Mouse (Mus musculus): ENCODE measurements around the gene Kif5a. TPM values are rescaled to one million over a fixed set of nuclear protein-coding genes. Genes with fewer than 3 reads are reported as not detected.

Kif5a gene
- total RNA-seq, 1 experiment = 6.2 TPM

DNA sequence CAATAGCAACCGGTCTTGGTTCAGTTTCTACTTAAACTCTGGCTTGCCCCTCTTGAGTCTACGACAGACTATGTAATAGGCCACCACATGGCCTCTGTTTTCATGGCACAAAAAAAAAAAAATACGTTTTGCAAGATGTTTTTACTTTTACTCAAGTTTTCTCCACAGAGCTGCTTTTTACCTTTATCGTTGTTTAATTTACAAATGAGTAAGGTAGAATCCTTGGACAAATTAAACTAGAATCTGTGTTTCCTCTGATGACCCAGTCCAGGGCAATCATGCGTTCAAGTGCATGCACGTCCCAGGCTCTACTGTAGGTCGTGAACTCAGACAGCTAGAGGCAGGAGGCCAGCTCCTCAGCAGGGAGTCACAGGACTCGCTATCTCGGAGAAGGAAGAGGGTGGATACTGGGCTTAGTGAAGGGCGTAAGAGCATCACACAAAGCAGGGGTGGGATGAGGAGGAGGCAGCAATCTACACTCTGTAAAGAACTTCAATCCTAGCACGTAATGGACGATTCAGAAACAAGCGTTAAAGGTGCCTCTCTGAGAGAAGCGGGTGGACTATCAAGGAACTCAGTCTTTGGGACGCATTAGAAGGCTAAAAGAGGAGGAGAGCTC lies 26.5 kb upstream of the Kif5a start:
- DNase-seq (ENCODE audit: low read depth, low spot score) = peak; percentile 46
- peaks cover 6 to 29% of the 10 kb centered on the region in 2 experiments for H3K4me1 ChIP-seq (ENCODE audit: control insufficient read depth in 2 of 2, insufficient read depth in 2 of 2, low read length in 2 of 2, poor library complexity in 1 of 2)

GRCm38 (mm10) chr10:127288800-127289572 lies 25.8 kb upstream of the Kif5a start, which contains the start of gene Mbd6:
Gene Mbd6, minus strand, starts transcription at chr10:127289018.
- Histone ChIP-seq H3K9ac (ENCODE audit: insufficient read depth, low read depth, low read length, poor library complexity, severe bottlenecking) (peak within 1 kb of the TSS; percentile 92), H3K9me3 (ENCODE audit: control insufficient read depth, insufficient read depth, low read depth, low read length) (no peaks in the 10 kb centered on the region), H3K4me3 (ENCODE audit: insufficient read depth in 1 of 2, low read depth in 1 of 2, low read length in 2 of 2, poor library complexity in 1 of 2, severe bottlenecking in 1 of 2) (peak within 1 kb of the TSS; percentile 89 to 94), H3K4me1 (ENCODE audit: control insufficient read depth in 2 of 2, insufficient read depth in 2 of 2, low read length in 2 of 2, poor library complexity in 1 of 2) (peaks cover 6 to 33% of the 10 kb centered on the region in 2 experiments), H3K36me3 (ENCODE audit: control insufficient read depth, insufficient read depth, low read length, poor library complexity, severe bottlenecking) (peaks cover 34% of the 10 kb centered on the region), H3K27ac (ENCODE audit: insufficient read depth, low read depth, low read length, poor library complexity, severe bottlenecking) (peak within 1 kb of the TSS; percentile 95)
- peak; percentile 73 for DNase-seq (ENCODE audit: low read depth, low spot score)
- in situ Hi-C loops (cut with MboI; ENCODE audit: low sequenced_read_pairs in 2 of 2, unreplicated experiment in 2 of 2) = no loop called here
- no peak for TF ChIP-seq ZNF384 (IDR thresholded peaks at IDR 0.05; ENCODE audit: low read depth, low read length)
- TF ChIP-seq MAFK (IDR thresholded peaks at IDR 0.05; ENCODE audit: insufficient read depth, low read depth, low read length) = no peak
- peak; percentile 21; the same call in 1 of the 2 replicates for TF ChIP-seq ZC3H11A (IDR thresholded peaks at IDR 0.05; ENCODE audit: borderline replicate concordance, low read depth, low read length)

More for the DNA sequence above, 26.5 kb upstream of the Kif5a start:
- in situ Hi-C loops (cut with MboI; ENCODE audit: low sequenced_read_pairs in 2 of 2, unreplicated experiment in 2 of 2) = no loop called here
- H3K36me3 ChIP-seq (ENCODE audit: control insufficient read depth, insufficient read depth, low read length, poor library complexity, severe bottlenecking) = peaks cover 30% of the 10 kb centered on the region
- peak overlapping the region; percentile 89 to 94 for H3K4me3 ChIP-seq (ENCODE audit: insufficient read depth in 1 of 2, low read depth in 1 of 2, low read length in 2 of 2, poor library complexity in 1 of 2, severe bottlenecking in 1 of 2)
- no peaks in the 10 kb centered on the region for H3K9me3 ChIP-seq (ENCODE audit: control insufficient read depth, insufficient read depth, low read depth, low read length)
- H3K9ac ChIP-seq (ENCODE audit: insufficient read depth, low read depth, low read length, poor library complexity, severe bottlenecking) = peak overlapping the region; percentile 92
- peak overlapping the region; percentile 95 for H3K27ac ChIP-seq (ENCODE audit: insufficient read depth, low read depth, low read length, poor library complexity, severe bottlenecking)
- TF ChIP-seq ZNF384 (IDR thresholded peaks at IDR 0.05; ENCODE audit: low read depth, low read length) (peak; percentile 77; the same call in 1 of the 2 replicates), MAFK (IDR thresholded peaks at IDR 0.05; ENCODE audit: insufficient read depth, low read depth, low read length) (no peak), ZC3H11A (IDR thresholded peaks at IDR 0.05; ENCODE audit: borderline replicate concordance, low read depth, low read length) (no peak), HCFC1 (IDR thresholded peaks at IDR 0.05; ENCODE audit: borderline replicate concordance, insufficient read depth, low read length) (no peak), CHD2 (IDR thresholded peaks at IDR 0.05; ENCODE audit: low read depth, low read length) (no peak)

DNA sequence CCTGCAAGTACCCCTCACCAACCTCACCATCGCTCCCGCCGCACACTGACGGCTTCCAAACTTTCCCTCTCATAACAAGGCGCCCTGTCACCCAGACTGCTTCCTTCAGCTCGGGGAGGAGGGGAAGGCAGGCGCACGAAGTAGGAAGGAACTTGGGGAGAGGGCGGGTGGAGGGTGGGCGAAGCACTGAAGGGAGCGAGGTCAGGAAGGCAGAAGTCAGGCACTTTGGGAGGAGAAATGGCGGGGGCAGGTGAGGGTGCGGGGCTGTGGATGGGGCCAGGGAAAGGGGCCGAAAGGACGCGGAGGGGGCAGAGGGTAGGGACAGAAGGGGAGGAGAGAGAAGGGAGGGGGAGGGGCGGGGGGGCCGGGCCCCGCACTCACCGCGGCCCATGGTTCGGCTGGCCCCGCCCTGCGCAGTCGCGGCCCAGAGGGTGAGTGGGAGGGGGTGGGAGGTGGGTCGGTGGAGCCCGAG lies 25.2 kb upstream of the Kif5a start:
- Histone ChIP-seq H3K4me1 (ENCODE audit: control insufficient read depth in 2 of 2, insufficient read depth in 2 of 2, low read length in 2 of 2, poor library complexity in 1 of 2) (peaks cover 6 to 35% of the 10 kb centered on the region in 2 experiments), H3K27ac (ENCODE audit: insufficient read depth, low read depth, low read length, poor library complexity, severe bottlenecking) (peak overlapping the region; percentile 95), H3K36me3 (ENCODE audit: control insufficient read depth, insufficient read depth, low read length, poor library complexity, severe bottlenecking) (peaks cover 36% of the 10 kb centered on the region), H3K4me3 (ENCODE audit: insufficient read depth in 1 of 2, low read depth in 1 of 2, low read length in 2 of 2, poor library complexity in 1 of 2, severe bottlenecking in 1 of 2) (peak overlapping the region; percentile 89 to 94), H3K9me3 (ENCODE audit: control insufficient read depth, insufficient read depth, low read depth, low read length) (no peaks in the 10 kb centered on the region), H3K9ac (ENCODE audit: insufficient read depth, low read depth, low read length, poor library complexity, severe bottlenecking) (peak overlapping the region; percentile 92)
- no peak for TF ChIP-seq HCFC1 (IDR thresholded peaks at IDR 0.05; ENCODE audit: borderline replicate concordance, insufficient read depth, low read length)
- no peak for TF ChIP-seq CHD2 (IDR thresholded peaks at IDR 0.05; ENCODE audit: low read depth, low read length)
- TF ChIP-seq MAFK (IDR thresholded peaks at IDR 0.05; ENCODE audit: insufficient read depth, low read depth, low read length) = no peak
- no peak for TF ChIP-seq ZC3H11A (IDR thresholded peaks at IDR 0.05; ENCODE audit: borderline replicate concordance, low read depth, low read length)
- TF ChIP-seq ZNF384 (IDR thresholded peaks at IDR 0.05; ENCODE audit: low read depth, low read length) = no peak
- DNase-seq (ENCODE audit: low read depth, low spot score) = no peak
- in situ Hi-C loops (cut with MboI; ENCODE audit: low sequenced_read_pairs in 2 of 2, unreplicated experiment in 2 of 2) = no loop called here

DNA sequence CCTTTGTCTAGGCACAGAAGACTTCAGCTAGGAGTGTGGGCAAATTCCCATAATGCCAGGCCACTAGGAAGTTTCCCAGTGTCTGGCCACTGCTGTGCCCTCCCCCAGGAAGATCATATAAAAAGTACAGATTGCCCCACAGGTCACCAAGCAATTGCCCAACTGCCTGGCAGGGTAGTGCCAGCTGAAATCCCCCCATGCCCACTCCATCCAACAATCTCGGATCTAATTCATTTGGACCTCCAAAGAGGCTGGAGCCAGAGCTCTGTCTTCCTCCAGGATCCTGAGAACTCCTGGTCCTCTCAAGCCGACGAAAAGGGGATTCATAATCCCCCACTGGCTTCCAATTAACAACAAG lies 24.8 kb upstream of the Kif5a start:
- H3K9ac ChIP-seq (ENCODE audit: insufficient read depth, low read depth, low read length, poor library complexity, severe bottlenecking) = peak overlapping the region; percentile 92
- in situ Hi-C loops (cut with MboI; ENCODE audit: low sequenced_read_pairs in 2 of 2, unreplicated experiment in 2 of 2) = no loop called here
- H3K36me3 ChIP-seq (ENCODE audit: control insufficient read depth, insufficient read depth, low read length, poor library complexity, severe bottlenecking) = peaks cover 39% of the 10 kb centered on the region
- DNase-seq (ENCODE audit: low read depth, low spot score) = no peak
- H3K27ac ChIP-seq (ENCODE audit: insufficient read depth, low read depth, low read length, poor library complexity, severe bottlenecking) = peak overlapping the region; percentile 95; the same call in 1 of the 2 replicates
- TF ChIP-seq ZNF384 (IDR thresholded peaks at IDR 0.05; ENCODE audit: low read depth, low read length) (no peak), MAFK (IDR thresholded peaks at IDR 0.05; ENCODE audit: insufficient read depth, low read depth, low read length) (no peak), ZC3H11A (IDR thresholded peaks at IDR 0.05; ENCODE audit: borderline replicate concordance, low read depth, low read length) (no peak), HCFC1 (IDR thresholded peaks at IDR 0.05; ENCODE audit: borderline replicate concordance, insufficient read depth, low read length) (no peak), CHD2 (IDR thresholded peaks at IDR 0.05; ENCODE audit: low read depth, low read length) (no peak)
- H3K4me3 ChIP-seq (ENCODE audit: insufficient read depth in 1 of 2, low read depth in 1 of 2, low read length in 2 of 2, poor library complexity in 1 of 2, severe bottlenecking in 1 of 2) = peak overlapping the region; percentile 89 to 94
- H3K9me3 ChIP-seq (ENCODE audit: control insufficient read depth, insufficient read depth, low read depth, low read length) = no peaks in the 10 kb centered on the region
- H3K4me1 ChIP-seq (ENCODE audit: control insufficient read depth in 2 of 2, insufficient read depth in 2 of 2, low read length in 2 of 2, poor library complexity in 1 of 2) = peaks cover 6 to 35% of the 10 kb centered on the region in 2 experiments

Measured in ES-E14 (cell line).